In the genomic region with DNA sequence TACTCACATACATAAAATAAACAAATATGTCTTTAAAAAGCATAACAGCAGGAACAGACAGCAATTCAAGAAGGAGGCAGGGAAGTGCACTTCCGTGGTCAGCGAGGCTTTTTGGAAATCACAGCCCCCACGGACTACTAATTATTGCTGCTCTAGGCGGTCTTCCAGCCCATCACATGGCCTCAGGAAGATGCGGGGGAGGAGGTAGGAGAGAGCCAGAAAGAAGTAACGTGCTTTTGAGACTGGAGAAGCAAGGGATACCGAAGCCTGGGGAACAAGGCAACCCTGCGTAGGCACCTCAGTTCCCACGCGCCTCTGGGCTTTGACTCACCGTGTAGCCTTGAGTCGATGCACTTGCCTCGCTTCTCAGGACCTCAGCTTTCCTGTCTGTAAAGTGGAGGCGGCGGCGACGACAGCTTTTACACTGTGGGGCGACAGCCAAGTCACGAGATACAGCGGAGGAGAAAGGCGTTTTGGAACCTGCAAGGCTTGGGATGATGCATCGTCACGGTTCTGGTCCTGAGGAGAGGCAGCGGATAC, we compare ENCODE assay signal across 8 mouse cellular contexts. TPM values are rescaled to one million over a fixed set of nuclear protein-coding genes. Genes with fewer than 3 reads are reported as not detected.
DNase-seq lines count a peak whose midpoint lies in the region; ATAC-seq and TF ChIP-seq lines count a peak whose summit lies in the region.

No protein-coding gene starts in this region.

- peaks cover 11% of the 10 kb centered on the region; the same call in 1 of the 2 replicates for H3K4me1 ChIP-seq in lung, embryonic 14.5 days (ENCODE audit: insufficient read depth)
- H3K4me1 ChIP-seq in embryonic facial prominence, embryonic 10.5 days = peaks cover 26% of the 10 kb centered on the region
- peaks cover 25% of the 10 kb centered on the region for H3K4me1 ChIP-seq in heart, postnatal 0 days (ENCODE audit: control insufficient read depth, insufficient read depth)

- no peak; the same call in 1 of the 2 replicates for ATAC-seq in lung, embryonic 14.5 days (ENCODE audit: insufficient read depth)
- no peak for ATAC-seq in heart, postnatal 0 days (ENCODE audit: insufficient read depth, low read depth)
- ATAC-seq in megakaryocyte, adult 5-6 weeks (ENCODE audit: poor library complexity, severe bottlenecking) = peak; percentile 5

- no peak for TF ChIP-seq CTCF in lung, embryonic 14.5 days (IDR thresholded peaks at IDR 0.05; ENCODE audit: low read depth)
- TF ChIP-seq CTCF in heart, postnatal 0 days (IDR thresholded peaks at IDR 0.05; ENCODE audit: low read depth) = no peak

- TF ChIP-seq EP300 in heart, postnatal 0 days (IDR thresholded peaks at IDR 0.05; ENCODE audit: low read depth) = no peak

- peak overlapping the region; percentile 92 for H3K4me2 ChIP-seq in lung, embryonic 14.5 days
- H3K4me2 ChIP-seq in heart, postnatal 0 days (ENCODE audit: low read depth, low read length) = peak overlapping the region; percentile 78

- peak overlapping the region; percentile 85 for H3K9ac ChIP-seq in lung, embryonic 14.5 days
- H3K9ac ChIP-seq in heart, postnatal 0 days (replicated peaks; ENCODE audit: low read depth, low read length) = peak overlapping the region; percentile 55

- H3K36me3 ChIP-seq in lung, embryonic 14.5 days (ENCODE audit: insufficient read depth) = peaks cover 38% of the 10 kb centered on the region
- H3K36me3 ChIP-seq in embryonic facial prominence, embryonic 10.5 days (replicated peaks) = peaks cover 56% of the 10 kb centered on the region
- H3K36me3 ChIP-seq in heart, postnatal 0 days (replicated peaks; ENCODE audit: control insufficient read depth, insufficient read depth, low read length) = peaks cover 28% of the 10 kb centered on the region

- peak; percentile 26 for DNase-seq in lung, embryonic 14.5 days
- DNase-seq in lung, postnatal 14 days = no peak
- DNase-seq in embryonic facial prominence, embryonic 10.5 days (ENCODE audit: low spot score) = no peak
- DNase-seq in heart, postnatal 0 days (ENCODE audit: low spot score) = no peak
- DNase-seq in spleen, postnatal 10 days (ENCODE audit: low spot score in 2 of 2) = no peak
- DNase-seq in adrenal gland, adult (ENCODE audit: inconsistent age in 2 of 2, low spot score in 1 of 2) = no peak
- no peak for DNase-seq in adrenal gland, postnatal 36 days

- H3K9me3 ChIP-seq in lung, embryonic 14.5 days (ENCODE audit: low read depth, low read length) = no peaks in the 10 kb centered on the region
- H3K9me3 ChIP-seq in embryonic facial prominence, embryonic 10.5 days = no peaks in the 10 kb centered on the region
- H3K9me3 ChIP-seq in heart, postnatal 0 days (replicated peaks; ENCODE audit: control insufficient read depth, low read length) = no peaks in the 10 kb centered on the region

- H3K4me3 ChIP-seq in lung, embryonic 14.5 days (ENCODE audit: low read depth, low read length) = peak overlapping the region; percentile 86
- peak overlapping the region; percentile 91 for H3K4me3 ChIP-seq in embryonic facial prominence, embryonic 10.5 days
- peak overlapping the region; percentile 79 for H3K4me3 ChIP-seq in heart, postnatal 0 days (ENCODE audit: low read depth, low read length)

- H3K27me3 ChIP-seq in lung, embryonic 14.5 days (ENCODE audit: insufficient read depth, low read length) = no peaks in the 10 kb centered on the region
- no peaks in the 10 kb centered on the region for H3K27me3 ChIP-seq in embryonic facial prominence, embryonic 10.5 days (replicated peaks; ENCODE audit: low read depth, poor library complexity, severe bottlenecking)
- no peaks in the 10 kb centered on the region for H3K27me3 ChIP-seq in heart, postnatal 0 days (ENCODE audit: control insufficient read depth, insufficient read depth, low read length)

- peak overlapping the region; percentile 75 for H3K27ac ChIP-seq in lung, embryonic 14.5 days (ENCODE audit: low read depth)
- peak overlapping the region; percentile 90 for H3K27ac ChIP-seq in embryonic facial prominence, embryonic 10.5 days (replicated peaks)
- H3K27ac ChIP-seq in heart, postnatal 0 days (ENCODE audit: low read depth) = peak overlapping the region; percentile 71

- whole genome bisulfite sequencing in lung, embryonic 14.5 days = under 1% methylated on average over 24 of the region's 24 CpGs
- under 1% methylated on average over 24 of the region's 24 CpGs for whole genome bisulfite sequencing in embryonic facial prominence, embryonic 10.5 days
- WGBS in heart, postnatal 0 days = under 1% methylated on average over 24 of the region's 24 CpGs

RNA-seq across cellular contexts. Expression of gene Zfp142, which starts 0.7 kb away (rescaled TPM):
- polyA plus RNA-seq in lung, embryonic 14.5 days (2014; fragmentation: Nextera tagmentation; extraction: Ambion mirVana) = 9.9 and 11.6 TPM in 2 replicates
- 9.5 and 10.5 TPM in 2 replicates for polyA plus RNA-seq in embryonic facial prominence, embryonic 10.5 days (2016; fragmentation: Nextera tagmentation; extraction: Ambion mirVana)
- 5.6 and 6.8 TPM in 2 replicates for total RNA-seq in heart, postnatal 0 days (2014; rRNA removed; ENCODE audit: low replicate concordance)
- 2.0 and 2.2 TPM in 2 replicates for polyA plus RNA-seq in heart, postnatal 0 days (2015; fragmentation: Nextera tagmentation; extraction: Ambion mirVana)
- total RNA-seq in megakaryocyte, adult 5-6 weeks (2015) = 14.5 and 16.2 TPM in 2 replicates
- total RNA-seq in megakaryocyte, adult 5-6 weeks (2017) = 6.2 and 7.2 TPM in 2 replicates
- total RNA-seq in adrenal gland, postnatal 36 days (2021) = 10 to 100 TPM; 12.6 to 18.3 TPM

RNA-seq across cellular contexts. Expression of gene Bcs1l, which starts 0.8 kb away (rescaled TPM):
- polyA plus RNA-seq in lung, embryonic 14.5 days (2014; fragmentation: Nextera tagmentation; extraction: Ambion mirVana) = 17.8 and 21.3 TPM in 2 replicates
- 16.1 and 18.1 TPM in 2 replicates for polyA plus RNA-seq in embryonic facial prominence, embryonic 10.5 days (2016; fragmentation: Nextera tagmentation; extraction: Ambion mirVana)
- total RNA-seq in heart, postnatal 0 days (2014; rRNA removed; ENCODE audit: low replicate concordance) = 15.3 and 26.8 TPM in 2 replicates
- 17.4 and 18.8 TPM in 2 replicates for polyA plus RNA-seq in heart, postnatal 0 days (2015; fragmentation: Nextera tagmentation; extraction: Ambion mirVana)
- 9.8 and 9.9 TPM in 2 replicates for total RNA-seq in megakaryocyte, adult 5-6 weeks (2015)
- 8.3 and 10.9 TPM in 2 replicates for total RNA-seq in megakaryocyte, adult 5-6 weeks (2017)
- total RNA-seq in adrenal gland, postnatal 36 days (2021) = 10 to 100 TPM; 29.2 to 29.3 TPM

RNA-seq across cellular contexts. Expression of gene Rnf25, which starts 13.9 kb away (rescaled TPM):
- polyA plus RNA-seq in lung, embryonic 14.5 days (2014; fragmentation: Nextera tagmentation; extraction: Ambion mirVana) = 5.3 and 7.5 TPM in 2 replicates
- polyA plus RNA-seq in embryonic facial prominence, embryonic 10.5 days (2016; fragmentation: Nextera tagmentation; extraction: Ambion mirVana) = 35.2 and 39.0 TPM in 2 replicates
- total RNA-seq in heart, postnatal 0 days (2014; rRNA removed; ENCODE audit: low replicate concordance) = 33.0 and 37.4 TPM in 2 replicates
- 16.0 and 16.5 TPM in 2 replicates for polyA plus RNA-seq in heart, postnatal 0 days (2015; fragmentation: Nextera tagmentation; extraction: Ambion mirVana)
- 24.5 and 27.6 TPM in 2 replicates for total RNA-seq in megakaryocyte, adult 5-6 weeks (2015)
- total RNA-seq in megakaryocyte, adult 5-6 weeks (2017) = 38.1 and 41.3 TPM in 2 replicates
- total RNA-seq in adrenal gland, postnatal 36 days (2021) = 10 to 100 TPM; 40.6 to 55.3 TPM

RNA-seq across cellular contexts. Expression of gene Stk36, which starts 13.9 kb away (rescaled TPM):
- 5.8 and 7.4 TPM in 2 replicates for polyA plus RNA-seq in lung, embryonic 14.5 days (2014; fragmentation: Nextera tagmentation; extraction: Ambion mirVana)
- 12.4 and 13.1 TPM in 2 replicates for polyA plus RNA-seq in embryonic facial prominence, embryonic 10.5 days (2016; fragmentation: Nextera tagmentation; extraction: Ambion mirVana)
- 0.27 and 0.38 TPM in 2 replicates for total RNA-seq in heart, postnatal 0 days (2014; rRNA removed; ENCODE audit: low replicate concordance)
- polyA plus RNA-seq in heart, postnatal 0 days (2015; fragmentation: Nextera tagmentation; extraction: Ambion mirVana) = 0.79 and 2.4 TPM in 2 replicates
- total RNA-seq in megakaryocyte, adult 5-6 weeks (2015) = 1.8 TPM in 1 of 2 replicates, not detected in the other
- not detected in 2 replicates for total RNA-seq in megakaryocyte, adult 5-6 weeks (2017)
- total RNA-seq in adrenal gland, postnatal 36 days (2021) = 1 to 10 TPM; 2.9 to 4.2 TPM

RNA-seq across cellular contexts. Expression of gene Usp37, which starts 43.2 kb away (rescaled TPM):
- polyA plus RNA-seq in lung, embryonic 14.5 days (2014; fragmentation: Nextera tagmentation; extraction: Ambion mirVana) = 40.4 and 41.2 TPM in 2 replicates
- polyA plus RNA-seq in embryonic facial prominence, embryonic 10.5 days (2016; fragmentation: Nextera tagmentation; extraction: Ambion mirVana) = 45.8 and 47.0 TPM in 2 replicates
- 8.0 and 9.0 TPM in 2 replicates for total RNA-seq in heart, postnatal 0 days (2014; rRNA removed; ENCODE audit: low replicate concordance)
- polyA plus RNA-seq in heart, postnatal 0 days (2015; fragmentation: Nextera tagmentation; extraction: Ambion mirVana) = 7.4 and 8.3 TPM in 2 replicates
- 14.7 and 18.0 TPM in 2 replicates for total RNA-seq in megakaryocyte, adult 5-6 weeks (2015)
- total RNA-seq in megakaryocyte, adult 5-6 weeks (2017) = 23.0 and 26.4 TPM in 2 replicates
- 10 to 100 TPM; 19.7 to 23.9 TPM for total RNA-seq in adrenal gland, postnatal 36 days (2021)
